Mouse (Mus musculus) lung, postnatal 0 days (tissue): ENCODE measurements at regions not wholly inside any gene's neighbourhood (a gene's known extent, or its start where the extent isn't known, plus 50 kb on each side); places are given as distances from the start of the nearest gene placed in this dataset.

ENCODE experiments used
- CTCF ChIP-seq: IDR thresholded peaks from 2 replicates; pipeline ENCODE4 v1.5.1; 2016; ENCODE audit warnings: antibody characterized with exemption, mild to moderate bottlenecking
- EP300 ChIP-seq: IDR thresholded peaks from 2 replicates; pipeline ENCODE4 v1.6.1; 2016; ENCODE audit warnings: antibody characterized with exemption, mild to moderate bottlenecking, control low read depth

DNA sequence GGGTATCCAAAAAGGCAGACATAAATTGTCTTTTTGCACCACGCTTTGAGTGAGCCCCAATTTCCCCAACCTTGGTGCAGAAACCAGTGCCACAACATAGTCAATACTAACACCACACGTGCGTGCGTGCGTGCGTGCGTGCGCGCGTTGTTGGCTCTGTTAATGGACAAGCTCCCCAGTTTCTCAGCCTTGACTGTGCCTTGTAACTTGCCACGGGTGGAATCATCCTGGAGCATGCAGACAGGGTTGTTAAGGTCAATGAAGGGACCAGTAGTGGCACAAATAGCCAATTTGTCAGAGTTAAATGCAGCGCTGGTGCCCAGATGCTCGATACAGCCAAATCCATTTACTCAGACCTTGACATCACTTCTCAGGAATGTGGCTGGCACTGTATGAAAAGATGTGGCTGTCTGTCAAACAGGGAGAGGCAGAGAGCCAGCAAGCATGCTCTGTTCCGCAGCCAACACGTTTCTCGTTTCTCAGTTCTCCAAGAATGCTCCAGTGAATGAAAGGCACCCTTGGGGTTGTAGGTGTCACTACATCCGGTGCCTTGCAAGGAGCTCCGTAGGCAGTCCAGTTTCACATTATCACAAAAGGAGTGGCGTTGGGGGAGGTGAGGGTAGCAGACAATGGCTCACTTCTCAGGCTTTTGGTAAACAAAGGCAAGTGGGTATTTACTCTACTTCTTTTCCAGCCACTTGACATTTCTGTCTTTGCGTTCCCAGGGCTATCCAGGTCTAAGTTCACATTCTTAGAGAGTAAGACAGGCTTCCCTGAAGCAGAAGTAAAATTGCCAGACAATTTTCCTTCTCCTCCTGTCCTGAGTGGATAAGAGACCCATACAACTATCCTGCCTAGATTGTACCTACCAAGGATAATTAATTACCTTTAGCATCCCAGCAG lies 53.2 kb upstream of the Usp27x start:
- TF ChIP-seq CTCF (peak; percentile 27), EP300 (peak; percentile 71)
